Mouse (Mus musculus) intestine, embryonic 16.5 days (tissue): ENCODE measurements around the gene Gm8113. TPM values are rescaled to one million over a fixed set of nuclear protein-coding genes. Genes with fewer than 3 reads are reported as not detected.
"Not testable (repeated sequence)": the region's sequence is repeated elsewhere in the genome, so short reads cannot be mapped to it uniquely, and the experiment has no call there.

Experiments used
- ATAC-seq: fragments of 200-750 bp; cut with Nextera tagmentation; 2 replicates; pipeline ENCODE4 v1.8.0; 2017; ENCODE audit warnings: moderate TSS enrichment, moderate library complexity
- H3K27ac ChIP-seq: fragments of 300-500 bp; sonication (generic); 2 replicates; pipeline ENCODE4 v1.5.1; 2014; ENCODE audit warnings: mild to moderate bottlenecking, low read length
- H3K27me3 ChIP-seq: fragments of 300-500 bp; sonication (generic); replicated peaks from 2 replicates; pipeline ENCODE4 v1.6.1; 2014; ENCODE audit warnings: low read length, control low read depth, mixed read lengths; ENCODE audit not compliant: control insufficient read depth, insufficient read depth
- H3K36me3 ChIP-seq: fragments of 300-500 bp; sonication (generic); 2 replicates; pipeline ENCODE4 v1.6.1; 2014; ENCODE audit warnings: low read length, control low read depth; ENCODE audit not compliant: control insufficient read depth, insufficient read depth
- H3K4me1 ChIP-seq: fragments of 300-500 bp; sonication (generic); 2 replicates; pipeline ENCODE4 v1.6.1; 2014; ENCODE audit warnings: low read length, control low read depth, mixed read lengths; ENCODE audit not compliant: control insufficient read depth, insufficient read depth
- H3K4me2 ChIP-seq: fragments of 300-500 bp; sonication (generic); 2 replicates; pipeline ENCODE4 v1.6.1; 2014; ENCODE audit warnings: low read depth, low read length, control low read depth
- H3K4me3 ChIP-seq: fragments of 300-500 bp; sonication (generic); 2 replicates; pipeline ENCODE4 v1.5.1; 2014; ENCODE audit warnings: mild to moderate bottlenecking, low read length
- H3K9ac ChIP-seq: fragments of 300-500 bp; sonication (generic); 2 replicates; pipeline ENCODE4 v1.6.1; 2014; ENCODE audit warnings: low read depth, low read length
- H3K9me3 ChIP-seq: fragments of 300-500 bp; sonication (generic); 2 replicates; pipeline ENCODE4 v1.6.1; 2016; ENCODE audit warnings: low read length, control low read depth; ENCODE audit not compliant: control insufficient read depth
- WGBS: fragments of 180-500 bp; shearing (Covaris S2); extraction: QIAGEN DNeasy Blood & Tissue Kit; methylation state at CpG from one replicate; pipeline ENCODE4 v1.1.7; 2014; 5-methylcytosine and 5-hydroxymethylcytosine counted together
- polyA plus RNA-seq: library from polyadenylated mRNA; unstranded; fragments of >200 nt; fragmentation: Nextera tagmentation; extraction: Ambion mirVana; gene quantifications from 2 replicates; pipeline ENCODE4 v1.2.1, GENCODE M21; 2015

Gene Gm8113
- 6.8 and 8.0 TPM in 2 replicates for polyA plus RNA-seq

- peak within 1 kb of the TSS; percentile 64 for H3K9ac ChIP-seq
- not testable (repeated sequence) for H3K4me1 ChIP-seq, H3K36me3 ChIP-seq, H3K27me3 ChIP-seq, H3K9me3 ChIP-seq
- peak within 1 kb of the TSS; percentile 45 for H3K4me2 ChIP-seq
- ATAC-seq = peak; percentile 99
- H3K27ac ChIP-seq = peak within 1 kb of the TSS; percentile 80
- 9% methylated on average over 10 of the region's 10 CpGs for WGBS
- peak within 1 kb of the TSS; percentile 56 for H3K4me3 ChIP-seq
Measured at GRCm38 (mm10) chr14:43924688-43925403, at the start of gene Gm8113. TSS of gene Gm8113 (plus strand) at chr14:43925390.

DNA sequence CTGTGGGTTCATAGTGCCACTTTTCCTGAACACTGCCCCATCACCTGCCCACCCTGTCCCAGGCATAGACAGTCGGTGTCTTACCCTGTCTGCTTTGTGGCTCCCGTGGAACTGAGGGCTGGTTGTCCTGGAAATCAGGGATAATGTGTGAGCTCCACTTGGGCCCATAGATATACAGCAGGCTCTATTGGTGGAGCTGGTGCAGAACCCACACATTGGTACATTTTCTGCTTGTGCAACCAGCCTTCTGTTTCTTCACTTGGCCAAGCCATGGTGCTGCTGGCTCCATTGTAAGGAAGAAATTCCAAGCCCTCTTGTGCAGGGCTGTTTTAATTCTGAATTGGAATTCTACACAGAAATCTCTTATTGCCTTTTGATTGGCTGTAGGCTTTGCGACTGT lies 49.8 kb upstream of the Gm8113 start, which contains the start of gene Ear1:
Ear1 (minus strand) TSS at position 101 of the 400 bp plus-strand sequence.
- not testable (repeated sequence) for H3K27ac ChIP-seq, H3K36me3 ChIP-seq, ATAC-seq, H3K4me3 ChIP-seq, H3K27me3 ChIP-seq, H3K4me1 ChIP-seq, H3K4me2 ChIP-seq, H3K9ac ChIP-seq, H3K9me3 ChIP-seq
- 66% methylated on average over 2 of the region's 3 CpGs for WGBS

- ATAC-seq, H3K4me3 ChIP-seq, H3K4me1 ChIP-seq, H3K4me2 ChIP-seq, H3K9me3 ChIP-seq, H3K36me3 ChIP-seq, H3K27me3 ChIP-seq, H3K27ac ChIP-seq, H3K9ac ChIP-seq: not testable (repeated sequence)
- 42% methylated on average over 1 of the region's 2 CpGs for WGBS
Measured at GRCm38 (mm10) chr14:43877789-43878188, 47.4 kb upstream of the Gm8113 start.

DNA sequence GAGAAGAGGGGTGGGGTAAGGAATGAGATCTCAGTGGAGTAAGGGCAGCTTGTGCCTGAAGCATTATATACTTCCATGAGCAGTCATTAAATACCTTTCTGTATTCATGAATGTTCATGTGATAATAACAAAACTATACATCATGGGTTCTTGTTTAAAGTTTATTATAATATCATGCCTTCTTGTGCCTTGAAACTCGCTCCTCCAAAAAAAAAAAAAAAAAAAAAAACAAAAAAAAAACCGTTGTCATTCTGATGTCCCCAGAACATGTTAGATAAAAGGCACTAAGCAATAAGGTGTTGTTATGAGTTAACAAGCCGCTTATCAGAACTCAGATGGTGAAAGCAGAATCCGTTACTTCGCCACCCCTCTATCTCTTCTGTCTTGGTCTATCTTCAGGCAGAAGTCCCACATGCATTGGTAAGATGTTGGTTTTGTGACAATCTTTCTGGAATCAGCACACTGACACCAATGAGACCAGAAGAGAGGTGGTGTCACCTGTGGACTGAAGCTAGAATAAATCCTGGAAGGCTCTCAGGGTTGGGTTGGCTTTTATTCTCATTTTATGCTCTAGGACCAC lies 45.1 kb upstream of the Gm8113 start:
- not testable (repeated sequence) for H3K4me2 ChIP-seq, H3K9ac ChIP-seq, H3K27me3 ChIP-seq, H3K9me3 ChIP-seq, ATAC-seq, H3K27ac ChIP-seq, H3K36me3 ChIP-seq, H3K4me1 ChIP-seq, H3K4me3 ChIP-seq
- WGBS = 81% methylated on average over 5 of the region's 5 CpGs

GRCm38 (mm10) chr14:43886235-43886634 lies 39.0 kb upstream of the Gm8113 start:
- not testable (repeated sequence) for H3K36me3 ChIP-seq, H3K4me1 ChIP-seq, H3K27ac ChIP-seq, H3K4me2 ChIP-seq, ATAC-seq, H3K4me3 ChIP-seq, H3K9me3 ChIP-seq, H3K27me3 ChIP-seq, H3K9ac ChIP-seq
- WGBS = 58% methylated on average over 1 of the region's 1 CpGs

GRCm38 (mm10) chr14:43891288-43891687 lies 33.9 kb upstream of the Gm8113 start:
- no CpG with 5 or more reads among the region's 1 CpGs for WGBS

GRCm38 (mm10) chr14:43895357-43895756 lies 29.8 kb upstream of the Gm8113 start:
- H3K4me3 ChIP-seq, H3K9ac ChIP-seq, H3K4me1 ChIP-seq, H3K27ac ChIP-seq, H3K4me2 ChIP-seq, H3K36me3 ChIP-seq, H3K27me3 ChIP-seq, H3K9me3 ChIP-seq: not testable (repeated sequence)
- 53% methylated on average over 1 of the region's 2 CpGs for WGBS
- peak; percentile 78 for ATAC-seq

More at GRCm38 (mm10) chr14:43891288-43891687, 33.9 kb upstream of the Gm8113 start:
- not testable (repeated sequence) for H3K4me2 ChIP-seq, H3K27me3 ChIP-seq, H3K27ac ChIP-seq, H3K4me1 ChIP-seq, H3K9ac ChIP-seq, H3K4me3 ChIP-seq, H3K9me3 ChIP-seq, ATAC-seq, H3K36me3 ChIP-seq

DNA sequence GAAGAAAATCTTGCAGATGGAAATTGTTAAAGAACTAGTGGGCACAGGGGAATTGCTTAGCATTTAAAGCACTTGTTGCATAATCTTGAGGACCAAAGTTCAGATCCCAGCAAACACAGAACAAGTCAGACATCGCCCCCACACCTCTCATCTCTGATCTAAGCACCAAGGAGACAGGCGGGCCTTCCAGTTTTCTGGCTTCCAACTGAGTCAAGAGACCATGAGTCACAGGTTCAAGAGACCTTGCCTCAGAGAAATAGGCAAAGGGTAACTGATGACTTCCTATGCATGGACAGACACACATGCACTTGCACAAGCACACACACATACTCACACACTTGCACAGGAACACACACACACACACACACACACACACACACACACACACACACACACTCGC lies 26.6 kb upstream of the Gm8113 start:
- 70% methylated on average over 3 of the region's 3 CpGs for WGBS
- not testable (repeated sequence) for H3K27me3 ChIP-seq, H3K27ac ChIP-seq, H3K9me3 ChIP-seq, H3K4me2 ChIP-seq, H3K36me3 ChIP-seq, H3K9ac ChIP-seq, H3K4me3 ChIP-seq, H3K4me1 ChIP-seq
- peak; percentile 91 for ATAC-seq

- H3K27ac ChIP-seq, ATAC-seq, H3K4me3 ChIP-seq, H3K4me2 ChIP-seq, H3K9ac ChIP-seq, H3K9me3 ChIP-seq, H3K4me1 ChIP-seq, H3K27me3 ChIP-seq, H3K36me3 ChIP-seq: not testable (repeated sequence)
Measured at GRCm38 (mm10) chr14:43918214-43918613, 7.0 kb upstream of the Gm8113 start.

DNA sequence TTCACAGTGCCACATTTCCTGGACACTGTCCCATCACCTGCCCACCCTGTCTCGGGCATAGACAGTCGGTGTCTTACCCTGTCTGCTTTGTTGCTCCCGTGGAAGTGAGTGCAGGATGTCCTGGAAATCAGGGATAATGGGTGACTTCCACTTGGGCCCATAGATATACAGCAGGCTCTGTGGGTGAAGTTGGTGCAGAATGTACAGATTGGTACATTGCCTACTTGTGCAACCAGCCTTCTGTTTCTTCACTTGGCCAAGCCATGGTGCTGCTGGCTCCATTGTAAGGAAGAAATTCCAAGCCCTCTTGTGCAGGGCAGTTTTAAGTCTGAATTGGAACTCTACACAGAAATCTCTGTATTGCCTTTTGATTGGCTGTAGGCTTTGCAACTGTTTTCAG lies 1.7 kb upstream of the Gm8113 start, which contains the start of gene Ear10:
Ear10 (minus strand) TSS at position 101 of the 400 bp plus-strand sequence.
- WGBS = 82% methylated on average over 3 of the region's 3 CpGs
- ATAC-seq, H3K4me3 ChIP-seq, H3K9ac ChIP-seq, H3K36me3 ChIP-seq, H3K4me2 ChIP-seq, H3K9me3 ChIP-seq, H3K4me1 ChIP-seq, H3K27ac ChIP-seq, H3K27me3 ChIP-seq: not testable (repeated sequence)
